Mouse (Mus musculus) urinary bladder, postnatal 14 days (tissue): ENCODE data around the gene Gpr26.

ENCODE experiments used
- DNase-seq: peaks from one replicate; pipeline ENCODE4 v3.0.0; 2021; ENCODE audit warnings: low spot score

Gpr26 gene

GRCm38 (mm10) chr7:131966023-131966915, at the start of gene Gpr26:
TSS of gene Gpr26 (plus strand) at chr7:131966460.
- DNase-seq, result no peak

- DNase-seq, result no peak
These were observed 48.9 kb upstream of the Gpr26 start for GRCm38 (mm10) chr7:131917384-131917783.

- no peak for DNase-seq
These were observed 38.8 kb upstream of the Gpr26 start for GRCm38 (mm10) chr7:131927288-131928050.

- no peak for DNase-seq
These were observed 28.6 kb upstream of the Gpr26 start for GRCm38 (mm10) chr7:131937611-131938010.

- DNase-seq, result no peak
These were observed 15.1 kb upstream of the Gpr26 start for GRCm38 (mm10) chr7:131951131-131951530.

GRCm38 (mm10) chr7:131953402-131953801, 12.9 kb upstream of the Gpr26 start:
- no peak for DNase-seq

GRCm38 (mm10) chr7:131958705-131959104, 7.6 kb upstream of the Gpr26 start:
- no peak for DNase-seq

GRCm38 (mm10) chr7:131960551-131960950, 5.7 kb upstream of the Gpr26 start:
- peak; percentile 28 for DNase-seq

- no peak for DNase-seq
These were observed 745 bp downstream of the Gpr26 start for GRCm38 (mm10) chr7:131966916-131967494.

- no peak for DNase-seq
These were observed 4.0 kb downstream of the Gpr26 start for GRCm38 (mm10) chr7:131970255-131970654.

GRCm38 (mm10) chr7:131975867-131976266, 9.6 kb downstream of the Gpr26 start:
- DNase-seq, result no peak

GRCm38 (mm10) chr7:131978609-131979008, 12.3 kb downstream of the Gpr26 start:
- no peak for DNase-seq

GRCm38 (mm10) chr7:131989056-131989455, 22.8 kb downstream of the Gpr26 start:
- DNase-seq, result no peak

- DNase-seq, result no peak
These were observed 26.0 kb downstream of the Gpr26 start for GRCm38 (mm10) chr7:131992226-131992625.

GRCm38 (mm10) chr7:131992873-131993272, 26.6 kb downstream of the Gpr26 start:
- DNase-seq, result no peak

- DNase-seq, result no peak
These were observed 39.9 kb downstream of the Gpr26 start for GRCm38 (mm10) chr7:132005996-132006696.

GRCm38 (mm10) chr7:132009002-132009401, 42.7 kb downstream of the Gpr26 start:
- no peak for DNase-seq

- no peak for DNase-seq
These were observed 46.9 kb downstream of the Gpr26 start for GRCm38 (mm10) chr7:132012969-132013679.

- DNase-seq, result no peak
These were observed 47.7 kb downstream of the Gpr26 start for GRCm38 (mm10) chr7:132013970-132014369.

- no peak for DNase-seq
These were observed 48.9 kb downstream of the Gpr26 start for GRCm38 (mm10) chr7:132015193-132015592.

- DNase-seq, result no peak
These were observed 49.7 kb downstream of the Gpr26 start for GRCm38 (mm10) chr7:132015933-132016332.
